Mouse (Mus musculus): Measurements from ENCODE around the gene Arrb2.

DNA sequence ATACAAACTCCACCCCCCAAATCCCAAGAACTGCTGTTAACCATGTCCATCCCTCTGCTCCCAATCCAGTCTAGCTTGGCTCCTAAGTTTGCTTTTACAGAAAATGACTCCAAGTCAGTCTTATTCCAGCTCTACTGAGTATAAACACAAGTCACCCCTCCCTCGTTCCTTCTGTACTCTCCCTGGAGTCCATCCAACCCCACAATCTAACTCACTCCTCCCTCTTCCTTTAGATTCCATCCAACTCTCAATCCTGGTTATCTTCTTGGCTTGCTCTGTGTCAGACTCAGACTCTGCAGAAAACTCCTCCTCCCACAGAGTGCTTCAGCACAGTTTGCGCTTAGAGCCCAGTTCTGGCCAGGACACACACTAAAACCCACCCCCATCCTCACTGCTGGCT lies 28.8 kb upstream of the Arrb2 start:
- no peak for TF ChIP-seq CTCF (IDR thresholded peaks at IDR 0.05; ENCODE audit: insufficient read depth, low read depth, low read length)
- no peak for TF ChIP-seq POLR2A (IDR thresholded peaks at IDR 0.05; ENCODE audit: insufficient read depth, low read depth, low read length)

Data from olfactory bulb, adult 2 months (tissue).